Mouse (Mus musculus) cerebral cortex, adult 2 months (tissue): Measurements from ENCODE around the gene Uba3.

ENCODE experiments used
- WGBS: fragments of 180-500 bp; shearing (Covaris S2); methylation state at CpG from one replicate; pipeline ENCODE4 v1.1.7; 2018; 5-methylcytosine and 5-hydroxymethylcytosine counted together

Uba3 gene

GRCm38 (mm10) chr6:97205439-97205885 is at the start of gene Uba3:
Gene Uba3 (minus strand): TSS chr6:97205647.
- under 1% methylated on average over 38 of the region's 38 CpGs for WGBS

GRCm38 (mm10) chr6:97252711-97253221 is 47.3 kb upstream of the Uba3 start, which contains the start of gene Lmod3:
Gene Lmod3 (minus strand): TSS chr6:97252759.
- WGBS, result 35% methylated on average over 9 of the region's 9 CpGs

GRCm38 (mm10) chr6:97252086-97252485 is 46.6 kb upstream of the Uba3 start:
- WGBS, result 37% methylated on average over 5 of the region's 5 CpGs

GRCm38 (mm10) chr6:97250966-97251365 is 45.5 kb upstream of the Uba3 start:
- 34% methylated on average over 6 of the region's 6 CpGs for WGBS

GRCm38 (mm10) chr6:97242522-97242921 is 37.1 kb upstream of the Uba3 start:
- 96% methylated on average over 4 of the region's 4 CpGs for WGBS

GRCm38 (mm10) chr6:97240092-97240491 is 34.6 kb upstream of the Uba3 start:
- 89% methylated on average over 5 of the region's 5 CpGs for WGBS

- 97% methylated on average over 6 of the region's 6 CpGs for WGBS
These were observed 33.9 kb upstream of the Uba3 start for GRCm38 (mm10) chr6:97239360-97239759.

- 96% methylated on average over 5 of the region's 5 CpGs for WGBS
These were observed 30.6 kb upstream of the Uba3 start for GRCm38 (mm10) chr6:97236088-97236487.

- 84% methylated on average over 7 of the region's 7 CpGs for WGBS
These were observed 29.6 kb upstream of the Uba3 start for GRCm38 (mm10) chr6:97234911-97235668.

- 89% methylated on average over 9 of the region's 9 CpGs for WGBS
These were observed 21.8 kb upstream of the Uba3 start for GRCm38 (mm10) chr6:97227067-97227847.

GRCm38 (mm10) chr6:97226083-97226491 is 20.6 kb upstream of the Uba3 start:
- 66% methylated on average over 1 of the region's 1 CpGs for WGBS

GRCm38 (mm10) chr6:97224505-97224904 is 19.1 kb upstream of the Uba3 start:
- WGBS, result 99% methylated on average over 8 of the region's 8 CpGs

- 78% methylated on average over 4 of the region's 4 CpGs for WGBS
These were observed 18.1 kb upstream of the Uba3 start for GRCm38 (mm10) chr6:97223566-97223965.

- WGBS, result 44% methylated on average over 5 of the region's 5 CpGs
These were observed 17.6 kb upstream of the Uba3 start for GRCm38 (mm10) chr6:97222931-97223467.

GRCm38 (mm10) chr6:97222321-97222720 is 16.9 kb upstream of the Uba3 start:
- 48% methylated on average over 6 of the region's 6 CpGs for WGBS

GRCm38 (mm10) chr6:97221205-97222025 is 16.0 kb upstream of the Uba3 start:
- 39% methylated on average over 15 of the region's 15 CpGs for WGBS

GRCm38 (mm10) chr6:97220672-97221071 is 15.2 kb upstream of the Uba3 start:
- 73% methylated on average over 3 of the region's 5 CpGs for WGBS

- 25% methylated on average over 4 of the region's 4 CpGs for WGBS
These were observed 10.8 kb upstream of the Uba3 start for GRCm38 (mm10) chr6:97216154-97216821.

- WGBS, result 12% methylated on average over 12 of the region's 12 CpGs
These were observed 6.5 kb upstream of the Uba3 start for GRCm38 (mm10) chr6:97211981-97212380.

GRCm38 (mm10) chr6:97210962-97211601 is 5.6 kb upstream of the Uba3 start:
- WGBS, result 1% methylated on average over 22 of the region's 22 CpGs
